ENCODE assay signal across 10 mouse cellular contexts in the genomic region with DNA sequence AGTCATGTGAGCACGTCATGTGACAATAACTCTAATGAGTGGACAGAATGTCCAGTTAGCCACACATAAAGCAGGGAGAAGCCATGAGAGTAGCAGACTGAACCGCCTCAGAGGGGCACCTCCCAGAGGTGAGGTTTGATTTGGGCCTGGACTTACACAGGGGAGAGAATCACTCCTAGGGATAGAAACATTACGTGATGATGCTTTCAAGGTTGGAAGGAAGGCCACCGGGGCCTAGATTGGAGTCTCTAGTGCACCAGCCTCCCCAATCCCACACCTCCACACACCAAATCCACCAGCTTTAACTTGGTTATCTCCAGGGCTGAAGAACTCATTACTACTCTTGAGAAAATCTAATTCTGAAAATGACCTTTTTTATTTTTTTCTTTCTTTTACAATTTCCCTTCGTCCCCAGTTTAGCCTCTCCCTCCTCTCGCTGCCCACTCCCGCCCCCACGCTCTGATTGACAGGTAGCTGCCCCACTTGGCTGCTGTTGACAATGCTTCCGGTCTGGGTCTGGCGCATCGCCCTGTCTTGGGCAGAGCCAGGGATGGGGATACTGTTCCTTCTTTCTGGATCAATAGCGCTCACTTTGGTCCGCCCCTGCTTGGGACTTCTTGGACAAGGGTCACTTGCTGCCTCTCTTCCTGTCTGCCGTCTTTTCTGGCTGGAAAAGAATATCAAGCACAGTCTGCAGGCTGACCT.
DNase-seq lines count a peak whose midpoint lies in the region; ATAC-seq and TF ChIP-seq lines count a peak whose summit lies in the region.
"Had no signal": no experiment of that assay in that cellular context is flagged by ENCODE, and none has a peak within 500 bp of the region (broad histone marks: within the 10 kb centered on the region; RNA-seq: fewer than 3 reads in every experiment).

No protein-coding gene starts in this region.

- H3K4me1 ChIP-seq in ES-E14 (ENCODE audit: control insufficient read depth in 2 of 2, insufficient read depth in 2 of 2, low read length in 2 of 2, poor library complexity in 1 of 2), result peaks cover 0 to 8% of the 10 kb centered on the region in 2 experiments; a peak in 1 of 4 replicates
- H3K4me1 ChIP-seq in kidney, embryonic 15.5 days, result peaks cover 6% of the 10 kb centered on the region; the same call in 1 of the 2 replicates
- H3K4me1 ChIP-seq: embryonic facial prominence, embryonic 15.5 days had no signal

- intact Hi-C loops in gastrocnemius, postnatal 14 days (cut with DNase I; ENCODE audit: low total_unique reads), result loop anchor here (10.0 kb wide), 3 partner anchors 231 to 659 kb away; no protein-coding TSS in a partner anchor

- H3K9me3 ChIP-seq in ES-E14 (ENCODE audit: control insufficient read depth, insufficient read depth, low read depth, low read length), result no peaks in the 10 kb centered on the region
- no peaks in the 10 kb centered on the region for H3K9me3 ChIP-seq in kidney, embryonic 15.5 days (replicated peaks)
- H3K9me3 ChIP-seq: embryonic facial prominence, embryonic 15.5 days had no signal

- peaks cover 3% of the 10 kb centered on the region; the same call in 1 of the 2 replicates for H3K27me3 ChIP-seq in kidney, embryonic 15.5 days
- H3K27me3 ChIP-seq: embryonic facial prominence, embryonic 15.5 days had no signal

- ATAC-seq in kidney, embryonic 15.5 days (replicated peaks; ENCODE audit: low FRiP score), result peak; percentile 75
- ATAC-seq: Patski had no signal

- peak overlapping the region; percentile 45 to 75 for H3K4me3 ChIP-seq in ES-E14 (ENCODE audit: insufficient read depth in 1 of 2, low read depth in 1 of 2, low read length in 2 of 2, poor library complexity in 1 of 2, severe bottlenecking in 1 of 2)
- H3K4me3 ChIP-seq in kidney, embryonic 15.5 days (replicated peaks), result peak overlapping the region; percentile 11; the same call in 1 of the 2 replicates
- H3K4me3 ChIP-seq: embryonic facial prominence, embryonic 15.5 days had no signal

- no peak overlapping the region for H3K27ac ChIP-seq in ES-E14 (ENCODE audit: insufficient read depth, low read depth, low read length, poor library complexity, severe bottlenecking)
- no peak overlapping the region for H3K27ac ChIP-seq in kidney, embryonic 15.5 days
- H3K27ac ChIP-seq: embryonic facial prominence, embryonic 15.5 days had no signal

- in situ Hi-C loops in ES-E14 (cut with MboI; ENCODE audit: low sequenced_read_pairs in 2 of 2, unreplicated experiment in 2 of 2), result no loop called here

- no peaks in the 10 kb centered on the region for H3K36me3 ChIP-seq in ES-E14 (ENCODE audit: control insufficient read depth, insufficient read depth, low read length, poor library complexity, severe bottlenecking)
- H3K36me3 ChIP-seq in kidney, embryonic 15.5 days, result no peaks in the 10 kb centered on the region
- H3K36me3 ChIP-seq: embryonic facial prominence, embryonic 15.5 days had no signal

- peak; percentile 38 to 66 for DNase-seq in layer of hippocampus, postnatal 10 days (ENCODE audit: low spot score in 2 of 2)
- no peak for DNase-seq in layer of hippocampus, adult 18-20 months (ENCODE audit: low spot score in 2 of 2)
- DNase-seq in ES-E14 (ENCODE audit: low read depth, low spot score), result no peak
- peak; percentile 76 to 85 for DNase-seq in cerebellum, postnatal 14 days
- no peak for DNase-seq in gastrocnemius, postnatal 14 days
- no peak for DNase-seq in embryo, embryonic 10.5 days (ENCODE audit: low spot score)
- no peak for DNase-seq in urinary bladder, adult 18-20 months (ENCODE audit: low spot score in 2 of 2)

- no peak overlapping the region for H3K9ac ChIP-seq in ES-E14 (ENCODE audit: insufficient read depth, low read depth, low read length, poor library complexity, severe bottlenecking)
- no peak overlapping the region for H3K9ac ChIP-seq in kidney, embryonic 15.5 days
- H3K9ac ChIP-seq: embryonic facial prominence, embryonic 15.5 days had no signal

- 56% methylated on average over 14 of the region's 14 CpGs for WGBS in kidney, embryonic 15.5 days

- peak overlapping the region; percentile 48 for H3K4me2 ChIP-seq in kidney, embryonic 15.5 days
- H3K4me2 ChIP-seq: embryonic facial prominence, embryonic 15.5 days had no signal

TF ChIP-seq in ES-E14, 5 proteins besides CTCF, POLR2A, EP300 and RAD21:
- peak; percentile 22; the same call in 1 of the 2 replicates for TF ChIP-seq CHD2 (IDR thresholded peaks at IDR 0.05; ENCODE audit: low read depth, low read length)
- TF ChIP-seq ZC3H11A (IDR thresholded peaks at IDR 0.05; ENCODE audit: borderline replicate concordance, low read depth, low read length), result no peak

Comparison
In these comparisons a context has a peak if more than half of its experiments do, and no peak if none do; other contexts are left out.
1. DNase-seq: peak in layer of hippocampus, postnatal 10 days (2 of 2) and cerebellum, postnatal 14 days (2 of 2); none in layer of hippocampus, adult 18-20 months (0 of 2), ES-E14 (single experiment), gastrocnemius, postnatal 14 days (single experiment), embryo, embryonic 10.5 days (single experiment) and urinary bladder, adult 18-20 months (0 of 2).